Mouse (Mus musculus): ENCODE measurements around the gene Sort1.
A peak's percentile ranks its signal among the peaks of the same experiment; 100 is the strongest.

The Sort1 gene

GRCm38 (mm10) chr3:108328441-108328841, 44.6 kb downstream of the Sort1 start:
- DNase-seq = no peak

GRCm38 (mm10) chr3:108330812-108331211, 46.9 kb downstream of the Sort1 start:
- no peak for DNase-seq

GRCm38 (mm10) chr3:108336878-108337277, 53.0 kb downstream of the Sort1 start:
- DNase-seq = no peak

GRCm38 (mm10) chr3:108341040-108341439, 57.2 kb downstream of the Sort1 start:
- DNase-seq = no peak

- DNase-seq = no peak
These were observed 58.3 kb downstream of the Sort1 start for GRCm38 (mm10) chr3:108342185-108342584.

- no peak for DNase-seq
These were observed 62.0 kb downstream of the Sort1 start for GRCm38 (mm10) chr3:108345855-108346254.

- no peak for DNase-seq
These were observed 64.5 kb downstream of the Sort1 start for GRCm38 (mm10) chr3:108348376-108348775.

GRCm38 (mm10) chr3:108355245-108355644, 71.4 kb downstream of the Sort1 start:
- no peak for DNase-seq

GRCm38 (mm10) chr3:108357051-108357450, 73.2 kb downstream of the Sort1 start:
- DNase-seq = no peak

- no peak for DNase-seq
These were observed 74.6 kb downstream of the Sort1 start for GRCm38 (mm10) chr3:108358445-108358844.

- no peak for DNase-seq
These were observed 77.0 kb downstream of the Sort1 start for GRCm38 (mm10) chr3:108360894-108361293.

- DNase-seq = no peak
These were observed 79.7 kb downstream of the Sort1 start for GRCm38 (mm10) chr3:108363626-108364025.

- DNase-seq = no peak
These were observed 80.6 kb downstream of the Sort1 start, which contains the start of gene Mybphl for GRCm38 (mm10) chr3:108364270-108364995. Mybphl (plus strand) TSS chr3:108364911.

GRCm38 (mm10) chr3:108367173-108367572, 83.3 kb downstream of the Sort1 start:
- no peak for DNase-seq

- no peak for DNase-seq
These were observed 83.9 kb downstream of the Sort1 start for GRCm38 (mm10) chr3:108367828-108368227.

GRCm38 (mm10) chr3:108368721-108369120, 84.8 kb downstream of the Sort1 start:
- no peak for DNase-seq

GRCm38 (mm10) chr3:108372274-108372673, 88.4 kb downstream of the Sort1 start:
- no peak for DNase-seq

- DNase-seq = no peak
These were observed 88.8 kb downstream of the Sort1 start for GRCm38 (mm10) chr3:108372691-108373090.

GRCm38 (mm10) chr3:108378875-108379663, 95.2 kb downstream of the Sort1 start:
- DNase-seq = no peak

- no peak for DNase-seq
These were observed 96.8 kb downstream of the Sort1 start for GRCm38 (mm10) chr3:108380695-108381094.

- peak; percentile 20 to 23 for DNase-seq
These were observed 98.3 kb downstream of the Sort1 start for GRCm38 (mm10) chr3:108381945-108382875.

- peak; percentile 43 to 52 for DNase-seq
These were observed 99.8 kb downstream of the Sort1 start, which contains the start of gene Psrc1 for GRCm38 (mm10) chr3:108383485-108384354. Psrc1 (plus strand) TSS chr3:108383839.

Data from B cell, adult 2 months (primary cell).